Mouse (Mus musculus): ENCODE measurements around the gene Izumo1. TPM values are rescaled to one million over a fixed set of nuclear protein-coding genes. Genes with fewer than 3 reads are reported as not detected.

The Izumo1 gene
- polyA plus RNA-seq, 1 experiment from 2014 or later: 0.06 TPM

- Histone ChIP-seq H3K36me3 (replicated peaks) (no peaks in the 10 kb centered on the region), H3K4me3 (replicated peaks) (no peak overlapping the region), H3K9ac (no peak overlapping the region), H3K4me2 (no peak overlapping the region), H3K27me3 (peaks cover 21% of the 10 kb centered on the region), H3K9me3 (replicated peaks) (no peaks in the 10 kb centered on the region), H3K4me1 (replicated peaks) (peaks cover 4% of the 10 kb centered on the region), H3K27ac (replicated peaks) (no peak overlapping the region)
- 38% methylated on average over 11 of the region's 11 CpGs for WGBS (ENCODE audit: insufficient replicate concordance)
- peak; percentile 17; the same call in 1 of the 2 replicates for ATAC-seq (ENCODE audit: insufficient read depth)
Measured at GRCm38 (mm10) chr7:45634946-45635681, 13.5 kb downstream of the Izumo1 start.

GRCm38 (mm10) chr7:45635711-45636688 lies 14.4 kb downstream of the Izumo1 start:
- no peak for ATAC-seq (ENCODE audit: insufficient read depth)
- H3K4me3 ChIP-seq (replicated peaks): no peak overlapping the region
- no peak overlapping the region for H3K27ac ChIP-seq (replicated peaks)
- H3K9ac ChIP-seq: no peak overlapping the region
- H3K36me3 ChIP-seq (replicated peaks): no peaks in the 10 kb centered on the region
- no peaks in the 10 kb centered on the region for H3K9me3 ChIP-seq (replicated peaks)
- H3K4me2 ChIP-seq: no peak overlapping the region
- H3K4me1 ChIP-seq (replicated peaks): peaks cover 4% of the 10 kb centered on the region
- WGBS (ENCODE audit: insufficient replicate concordance): 51% methylated on average over 15 of the region's 15 CpGs
- peaks cover 12% of the 10 kb centered on the region for H3K27me3 ChIP-seq

GRCm38 (mm10) chr7:45637710-45638109 lies 16.1 kb downstream of the Izumo1 start:
- H3K9me3 ChIP-seq (replicated peaks): no peaks in the 10 kb centered on the region
- no peak overlapping the region for H3K4me2 ChIP-seq
- no peak overlapping the region for H3K9ac ChIP-seq
- no peak overlapping the region for H3K27ac ChIP-seq (replicated peaks)
- H3K27me3 ChIP-seq: peaks cover 8% of the 10 kb centered on the region; the same call in 1 of the 2 replicates
- H3K4me1 ChIP-seq (replicated peaks): peaks cover 1% of the 10 kb centered on the region; the same call in 1 of the 2 replicates
- H3K4me3 ChIP-seq (replicated peaks): no peak overlapping the region
- H3K36me3 ChIP-seq (replicated peaks): no peaks in the 10 kb centered on the region
- ATAC-seq (ENCODE audit: insufficient read depth): no peak
- 65% methylated on average over 6 of the region's 6 CpGs for WGBS (ENCODE audit: insufficient replicate concordance)

- H3K4me2 ChIP-seq: peak overlapping the region; percentile 32
- no peak overlapping the region for H3K9ac ChIP-seq
- peaks cover 11% of the 10 kb centered on the region for H3K4me1 ChIP-seq (replicated peaks)
- WGBS (ENCODE audit: insufficient replicate concordance): 63% methylated on average over 29 of the region's 29 CpGs
- H3K9me3 ChIP-seq (replicated peaks): no peaks in the 10 kb centered on the region
- peaks cover 9% of the 10 kb centered on the region; the same call in 1 of the 2 replicates for H3K27me3 ChIP-seq
- peak; percentile 44 for ATAC-seq (ENCODE audit: insufficient read depth)
- no peak overlapping the region for H3K4me3 ChIP-seq (replicated peaks)
- no peaks in the 10 kb centered on the region for H3K36me3 ChIP-seq (replicated peaks)
- no peak overlapping the region for H3K27ac ChIP-seq (replicated peaks)
Measured at GRCm38 (mm10) chr7:45638623-45639401, 17.2 kb downstream of the Izumo1 start.

GRCm38 (mm10) chr7:45639561-45640027 lies 18.0 kb downstream of the Izumo1 start, which contains the start of gene Mamstr:
Gene Mamstr (plus strand): TSS chr7:45639977.
- WGBS (ENCODE audit: insufficient replicate concordance): 59% methylated on average over 19 of the region's 19 CpGs
- peaks cover 17% of the 10 kb centered on the region for H3K27me3 ChIP-seq
- peaks cover 16% of the 10 kb centered on the region for H3K4me1 ChIP-seq (replicated peaks)
- H3K27ac ChIP-seq (replicated peaks): no peak within 1 kb of the TSS
- no peak for ATAC-seq (ENCODE audit: insufficient read depth)
- H3K9ac ChIP-seq: no peak within 1 kb of the TSS
- no peak within 1 kb of the TSS for H3K4me2 ChIP-seq
- H3K36me3 ChIP-seq (replicated peaks): no peaks in the 10 kb centered on the region
- H3K9me3 ChIP-seq (replicated peaks): no peaks in the 10 kb centered on the region
- no peak within 1 kb of the TSS for H3K4me3 ChIP-seq (replicated peaks)

- WGBS (ENCODE audit: insufficient replicate concordance): 67% methylated on average over 19 of the region's 19 CpGs
- H3K9me3 ChIP-seq (replicated peaks): no peaks in the 10 kb centered on the region
- peaks cover 23% of the 10 kb centered on the region for H3K27me3 ChIP-seq
- H3K9ac ChIP-seq: no peak overlapping the region
- H3K4me2 ChIP-seq: no peak overlapping the region
- H3K36me3 ChIP-seq (replicated peaks): no peaks in the 10 kb centered on the region
- ATAC-seq (ENCODE audit: insufficient read depth): no peak
- no peak overlapping the region for H3K4me3 ChIP-seq (replicated peaks)
- H3K4me1 ChIP-seq (replicated peaks): peaks cover 16% of the 10 kb centered on the region
- no peak overlapping the region for H3K27ac ChIP-seq (replicated peaks)
Measured at GRCm38 (mm10) chr7:45640191-45640957, 18.8 kb downstream of the Izumo1 start.

GRCm38 (mm10) chr7:45641391-45642040 lies 19.9 kb downstream of the Izumo1 start:
- Histone ChIP-seq H3K36me3 (replicated peaks) (no peaks in the 10 kb centered on the region), H3K27me3 (peaks cover 28% of the 10 kb centered on the region), H3K27ac (replicated peaks) (no peak overlapping the region), H3K4me2 (no peak overlapping the region), H3K9ac (no peak overlapping the region), H3K4me1 (replicated peaks) (peaks cover 16% of the 10 kb centered on the region), H3K4me3 (replicated peaks) (no peak overlapping the region), H3K9me3 (replicated peaks) (no peaks in the 10 kb centered on the region)
- ATAC-seq (ENCODE audit: insufficient read depth): no peak
- 64% methylated on average over 17 of the region's 17 CpGs for WGBS (ENCODE audit: insufficient replicate concordance)

GRCm38 (mm10) chr7:45642083-45642482 lies 20.5 kb downstream of the Izumo1 start:
- Histone ChIP-seq H3K9ac (no peak overlapping the region), H3K27me3 (peaks cover 28% of the 10 kb centered on the region), H3K4me2 (no peak overlapping the region), H3K27ac (replicated peaks) (no peak overlapping the region), H3K4me1 (replicated peaks) (peaks cover 16% of the 10 kb centered on the region), H3K36me3 (replicated peaks) (no peaks in the 10 kb centered on the region), H3K4me3 (replicated peaks) (no peak overlapping the region), H3K9me3 (replicated peaks) (no peaks in the 10 kb centered on the region)
- WGBS (ENCODE audit: insufficient replicate concordance): 62% methylated on average over 5 of the region's 5 CpGs
- no peak for ATAC-seq (ENCODE audit: insufficient read depth)

GRCm38 (mm10) chr7:45642503-45643255 lies 21.1 kb downstream of the Izumo1 start:
- Histone ChIP-seq H3K4me3 (replicated peaks) (peak overlapping the region; percentile 45), H3K4me1 (replicated peaks) (peaks cover 16% of the 10 kb centered on the region), H3K9ac (no peak overlapping the region), H3K27ac (replicated peaks) (no peak overlapping the region), H3K36me3 (replicated peaks) (no peaks in the 10 kb centered on the region), H3K27me3 (peaks cover 28% of the 10 kb centered on the region), H3K9me3 (replicated peaks) (no peaks in the 10 kb centered on the region), H3K4me2 (peak overlapping the region; percentile 59)
- ATAC-seq (ENCODE audit: insufficient read depth): no peak
- 38% methylated on average over 16 of the region's 16 CpGs for WGBS (ENCODE audit: insufficient replicate concordance)

Data from liver, embryonic 15.5 days (tissue).